Mouse (Mus musculus): ENCODE measurements at regions not wholly inside any gene's neighbourhood (a gene's known extent, or its start where the extent isn't known, plus 50 kb on each side); places are given as distances from the start of the nearest gene placed in this dataset.

GRCm38 (mm10) chr1:150043061-150043460 is 56.8 kb upstream of the Ptgs2 start:
- Histone ChIP-seq H3K27me3 (ENCODE audit: control insufficient read depth, insufficient read depth, low read length) (no peaks in the 10 kb centered on the region), H3K4me2 (no peak overlapping the region), H3K4me3 (ENCODE audit: low read depth, low read length) (no peak overlapping the region), H3K9me3 (replicated peaks; ENCODE audit: control insufficient read depth, low read length) (no peaks in the 10 kb centered on the region), H3K9ac (ENCODE audit: low read depth, low read length) (no peak overlapping the region), H3K4me1 (ENCODE audit: control insufficient read depth, insufficient read depth, low read length) (no peaks in the 10 kb centered on the region), H3K36me3 (ENCODE audit: control insufficient read depth, insufficient read depth, low read length) (no peaks in the 10 kb centered on the region), H3K27ac (ENCODE audit: low read depth, low read length) (no peak overlapping the region)
- ATAC-seq (replicated peaks; ENCODE audit: insufficient number of reproducible peaks, low FRiP score, low TSS enrichment): 0 out of 2 replicates have a peak, but pooled peaks have one; percentile 52
- WGBS (ENCODE audit: insufficient replicate concordance): 48% methylated on average over 3 of the region's 3 CpGs

- Histone ChIP-seq H3K4me3 (ENCODE audit: low read depth, low read length) (no peak overlapping the region), H3K27ac (ENCODE audit: low read depth, low read length) (no peak overlapping the region), H3K4me2 (no peak overlapping the region), H3K4me1 (ENCODE audit: control insufficient read depth, insufficient read depth, low read length) (no peaks in the 10 kb centered on the region), H3K9me3 (replicated peaks; ENCODE audit: control insufficient read depth, low read length) (no peaks in the 10 kb centered on the region), H3K36me3 (ENCODE audit: control insufficient read depth, insufficient read depth, low read length) (no peaks in the 10 kb centered on the region), H3K9ac (ENCODE audit: low read depth, low read length) (no peak overlapping the region), H3K27me3 (ENCODE audit: control insufficient read depth, insufficient read depth, low read length) (no peaks in the 10 kb centered on the region)
- no peak for ATAC-seq (replicated peaks; ENCODE audit: insufficient number of reproducible peaks, low FRiP score, low TSS enrichment)
- WGBS (ENCODE audit: insufficient replicate concordance): 68% methylated on average over 2 of the region's 2 CpGs
These were observed 58.2 kb upstream of the Ptgs2 start for GRCm38 (mm10) chr1:150041591-150041990.

- H3K9ac ChIP-seq (ENCODE audit: low read depth, low read length): no peak overlapping the region
- H3K27me3 ChIP-seq (ENCODE audit: control insufficient read depth, insufficient read depth, low read length): no peaks in the 10 kb centered on the region
- no peak overlapping the region for H3K4me3 ChIP-seq (ENCODE audit: low read depth, low read length)
- no peak overlapping the region for H3K27ac ChIP-seq (ENCODE audit: low read depth, low read length)
- H3K4me1 ChIP-seq (ENCODE audit: control insufficient read depth, insufficient read depth, low read length): no peaks in the 10 kb centered on the region
- H3K9me3 ChIP-seq (replicated peaks; ENCODE audit: control insufficient read depth, low read length): no peaks in the 10 kb centered on the region
- H3K4me2 ChIP-seq: no peak overlapping the region
- H3K36me3 ChIP-seq (ENCODE audit: control insufficient read depth, insufficient read depth, low read length): no peaks in the 10 kb centered on the region
- WGBS (ENCODE audit: insufficient replicate concordance): 74% methylated on average over 1 of the region's 1 CpGs
- ATAC-seq (replicated peaks; ENCODE audit: insufficient number of reproducible peaks, low FRiP score, low TSS enrichment): no peak
These were observed 66.1 kb upstream of the Ptgs2 start for GRCm38 (mm10) chr1:150033729-150034128.

- 81% methylated on average over 1 of the region's 1 CpGs for WGBS (ENCODE audit: insufficient replicate concordance)
- H3K27me3 ChIP-seq (ENCODE audit: control insufficient read depth, insufficient read depth, low read length): no peaks in the 10 kb centered on the region
These were observed 68.1 kb upstream of the Ptgs2 start for GRCm38 (mm10) chr1:150031743-150032142.

GRCm38 (mm10) chr1:150027265-150027664 is 66.2 kb upstream of the Pla2g4a start:
- H3K36me3 ChIP-seq (ENCODE audit: control insufficient read depth, insufficient read depth, low read length): no peaks in the 10 kb centered on the region
- ATAC-seq (replicated peaks; ENCODE audit: insufficient number of reproducible peaks, low FRiP score, low TSS enrichment): no peak
- WGBS (ENCODE audit: insufficient replicate concordance): 43% methylated on average over 5 of the region's 5 CpGs

More at GRCm38 (mm10) chr1:150031743-150032142, 68.1 kb upstream of the Ptgs2 start:
- Histone ChIP-seq H3K4me2 (no peak overlapping the region), H3K9ac (ENCODE audit: low read depth, low read length) (no peak overlapping the region), H3K9me3 (replicated peaks; ENCODE audit: control insufficient read depth, low read length) (no peaks in the 10 kb centered on the region), H3K4me1 (ENCODE audit: control insufficient read depth, insufficient read depth, low read length) (no peaks in the 10 kb centered on the region), H3K4me3 (ENCODE audit: low read depth, low read length) (no peak overlapping the region), H3K36me3 (ENCODE audit: control insufficient read depth, insufficient read depth, low read length) (no peaks in the 10 kb centered on the region), H3K27ac (ENCODE audit: low read depth, low read length) (no peak overlapping the region)
- no peak for ATAC-seq (replicated peaks; ENCODE audit: insufficient number of reproducible peaks, low FRiP score, low TSS enrichment)

GRCm38 (mm10) chr1:150026188-150026587 is 65.1 kb upstream of the Pla2g4a start:
- Histone ChIP-seq H3K4me1 (ENCODE audit: control insufficient read depth, insufficient read depth, low read length) (no peaks in the 10 kb centered on the region), H3K9ac (ENCODE audit: low read depth, low read length) (no peak overlapping the region), H3K4me2 (no peak overlapping the region), H3K4me3 (ENCODE audit: low read depth, low read length) (no peak overlapping the region), H3K9me3 (replicated peaks; ENCODE audit: control insufficient read depth, low read length) (no peaks in the 10 kb centered on the region), H3K27ac (ENCODE audit: low read depth, low read length) (no peak overlapping the region), H3K36me3 (ENCODE audit: control insufficient read depth, insufficient read depth, low read length) (no peaks in the 10 kb centered on the region), H3K27me3 (ENCODE audit: control insufficient read depth, insufficient read depth, low read length) (no peaks in the 10 kb centered on the region)
- no peak for ATAC-seq (replicated peaks; ENCODE audit: insufficient number of reproducible peaks, low FRiP score, low TSS enrichment)
- WGBS (ENCODE audit: insufficient replicate concordance): 89% methylated on average over 3 of the region's 3 CpGs

More at GRCm38 (mm10) chr1:150027265-150027664, 66.2 kb upstream of the Pla2g4a start:
- Histone ChIP-seq H3K4me1 (ENCODE audit: control insufficient read depth, insufficient read depth, low read length) (no peaks in the 10 kb centered on the region), H3K4me3 (ENCODE audit: low read depth, low read length) (no peak overlapping the region), H3K27me3 (ENCODE audit: control insufficient read depth, insufficient read depth, low read length) (no peaks in the 10 kb centered on the region), H3K4me2 (no peak overlapping the region), H3K27ac (ENCODE audit: low read depth, low read length) (no peak overlapping the region), H3K9ac (ENCODE audit: low read depth, low read length) (no peak overlapping the region), H3K9me3 (replicated peaks; ENCODE audit: control insufficient read depth, low read length) (no peaks in the 10 kb centered on the region)

GRCm38 (mm10) chr1:150015201-150015600 is 54.1 kb upstream of the Pla2g4a start:
- no peak for ATAC-seq (replicated peaks; ENCODE audit: insufficient number of reproducible peaks, low FRiP score, low TSS enrichment)
- 85% methylated on average over 1 of the region's 1 CpGs for WGBS (ENCODE audit: insufficient replicate concordance)
- Histone ChIP-seq H3K4me1 (ENCODE audit: control insufficient read depth, insufficient read depth, low read length) (no peaks in the 10 kb centered on the region), H3K27me3 (ENCODE audit: control insufficient read depth, insufficient read depth, low read length) (no peaks in the 10 kb centered on the region), H3K4me2 (no peak overlapping the region), H3K9me3 (replicated peaks; ENCODE audit: control insufficient read depth, low read length) (no peaks in the 10 kb centered on the region), H3K4me3 (ENCODE audit: low read depth, low read length) (no peak overlapping the region), H3K36me3 (ENCODE audit: control insufficient read depth, insufficient read depth, low read length) (no peaks in the 10 kb centered on the region), H3K9ac (ENCODE audit: low read depth, low read length) (no peak overlapping the region), H3K27ac (ENCODE audit: low read depth, low read length) (no peak overlapping the region)

GRCm38 (mm10) chr1:150012447-150012846 is 51.4 kb upstream of the Pla2g4a start:
- H3K4me2 ChIP-seq: no peak overlapping the region

More at GRCm38 (mm10) chr1:150012447-150012846, 51.4 kb upstream of the Pla2g4a start:
- Histone ChIP-seq H3K36me3 (ENCODE audit: control insufficient read depth, insufficient read depth, low read length) (no peaks in the 10 kb centered on the region), H3K27ac (ENCODE audit: low read depth, low read length) (no peak overlapping the region), H3K9ac (ENCODE audit: low read depth, low read length) (no peak overlapping the region), H3K27me3 (ENCODE audit: control insufficient read depth, insufficient read depth, low read length) (no peaks in the 10 kb centered on the region), H3K9me3 (replicated peaks; ENCODE audit: control insufficient read depth, low read length) (no peaks in the 10 kb centered on the region), H3K4me1 (ENCODE audit: control insufficient read depth, insufficient read depth, low read length) (no peaks in the 10 kb centered on the region), H3K4me3 (ENCODE audit: low read depth, low read length) (no peak overlapping the region)
- no peak for ATAC-seq (replicated peaks; ENCODE audit: insufficient number of reproducible peaks, low FRiP score, low TSS enrichment)
- WGBS (ENCODE audit: insufficient replicate concordance): 24% methylated on average over 1 of the region's 1 CpGs

Measured in heart, embryonic 11.5 days (tissue).